Mouse (Mus musculus) lung, adult 2 months (tissue): ENCODE data around the gene Olfr1340.

Source experiments
- CTCF ChIP-seq: fragments of 200-500 bp; IDR thresholded peaks from 2 replicates; pipeline ENCODE4 v1.5.1; 2011; ENCODE audit warnings: mild to moderate bottlenecking, low read length, control low read depth; ENCODE audit not compliant: insufficient read depth
- POLR2A ChIP-seq: fragments of 200-500 bp; IDR thresholded peaks from 2 replicates; pipeline ENCODE4 v1.6.1; 2011; ENCODE audit warnings: low read depth, mild to moderate bottlenecking, control low read depth, low read length, borderline replicate concordance; ENCODE audit errors: extremely low read depth

DNA sequence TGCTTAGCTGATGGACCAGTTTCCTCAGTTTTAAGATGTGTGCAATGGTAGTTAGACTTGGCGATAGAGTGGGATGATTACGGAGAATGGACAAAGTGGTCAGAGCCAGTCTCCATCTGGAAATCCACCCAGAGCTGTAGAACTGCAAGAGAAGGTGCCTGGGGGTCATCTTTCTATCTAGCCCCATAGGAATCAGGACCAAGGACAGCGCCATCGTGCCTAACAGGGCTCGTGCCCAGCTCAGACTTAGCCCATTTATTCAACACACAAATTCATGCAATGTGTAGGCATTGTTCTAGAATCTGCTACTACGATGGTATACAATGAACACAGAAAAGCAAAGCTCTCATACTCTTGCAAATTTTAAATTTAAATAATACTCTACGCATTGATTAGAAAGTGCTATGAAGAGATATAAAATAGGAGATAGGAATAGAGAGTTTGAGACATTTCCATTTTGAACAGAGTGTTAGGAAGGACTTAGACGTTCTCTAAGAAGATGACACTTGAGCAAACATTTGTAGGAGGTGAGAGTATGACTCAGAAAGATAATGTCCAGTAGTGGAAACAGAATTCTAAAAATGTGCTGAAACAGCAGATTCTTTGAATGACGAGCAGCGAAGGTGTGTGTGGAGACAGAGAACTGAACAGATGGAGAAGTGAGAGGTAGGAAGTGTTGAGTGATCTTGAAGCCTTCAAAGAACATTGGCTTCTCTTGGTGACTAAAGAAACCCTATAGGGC is 2.0 kb downstream of the Olfr1340 start:
- TF ChIP-seq CTCF (no peak), POLR2A (no peak)
